Mouse (Mus musculus) cerebellum, adult 2 months (tissue): Measurements from ENCODE around the gene Acbd4.

Experiments
- CTCF ChIP-seq: fragments of 200-500 bp; IDR thresholded peaks from 2 replicates; pipeline ENCODE4 v1.5.1; 2011; ENCODE audit warnings: low read depth, mild to moderate bottlenecking, control low read depth, low read length, moderate library complexity, borderline replicate concordance; ENCODE audit not compliant: insufficient read depth
- POLR2A ChIP-seq: fragments of 200-500 bp; IDR thresholded peaks from 2 replicates; pipeline ENCODE4 v1.6.1; 2011; ENCODE audit warnings: low read length, control low read depth, borderline replicate concordance; ENCODE audit not compliant: insufficient read depth

DNA sequence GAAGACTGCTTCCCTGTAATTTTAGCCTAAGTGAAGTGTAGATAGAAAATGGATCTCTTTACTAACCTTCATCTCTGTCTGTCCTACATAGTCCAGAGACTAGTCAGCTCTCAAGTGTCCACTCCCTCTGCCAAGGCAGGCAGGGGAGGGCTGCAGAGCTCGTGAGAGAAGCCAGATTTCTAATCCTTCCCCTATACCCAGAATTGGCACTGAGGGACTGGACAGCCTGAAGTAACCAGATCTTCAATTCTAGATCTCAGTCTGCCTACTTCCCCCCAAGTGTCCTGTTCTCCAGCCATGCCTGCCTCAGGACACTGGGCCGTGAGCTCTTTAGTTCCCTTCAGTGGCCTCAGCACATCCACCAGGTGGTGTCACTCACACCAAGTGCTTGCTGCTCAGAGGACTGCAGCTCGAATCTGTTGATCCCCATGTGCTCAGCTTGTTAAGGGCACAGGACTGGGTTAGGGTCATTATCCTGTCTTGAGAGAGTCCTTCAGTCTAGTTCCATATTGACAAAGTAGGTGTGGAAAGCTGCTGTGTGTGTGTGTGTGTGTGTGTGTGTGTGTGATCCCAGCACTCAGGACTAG lies 42.9 kb upstream of the Acbd4 start:
- TF ChIP-seq CTCF = no peak
- TF ChIP-seq POLR2A = no peak
